Mouse (Mus musculus) cerebellum, adult 2 months (tissue): ENCODE data around the gene Supv3l1.

Experiments
- CTCF ChIP-seq: fragments of 200-500 bp; IDR thresholded peaks from 2 replicates; pipeline ENCODE4 v1.5.1; 2011; ENCODE audit warnings: low read depth, mild to moderate bottlenecking, control low read depth, low read length, moderate library complexity, borderline replicate concordance; ENCODE audit not compliant: insufficient read depth
- POLR2A ChIP-seq: fragments of 200-500 bp; IDR thresholded peaks from 2 replicates; pipeline ENCODE4 v1.6.1; 2011; ENCODE audit warnings: low read length, control low read depth, borderline replicate concordance; ENCODE audit not compliant: insufficient read depth

- TF ChIP-seq POLR2A (no peak), CTCF (no peak)
Measured at GRCm38 (mm10) chr10:62474944-62475343, 25.4 kb upstream of the Supv3l1 start.
